Mouse (Mus musculus): ENCODE results near the gene Rcsd1.

GRCm38 (mm10) chr1:165693856-165694255 lies 15.7 kb downstream of the Rcsd1 start:
- TF ChIP-seq POLR2A (IDR thresholded peaks at IDR 0.05; ENCODE audit: insufficient read length, low read depth) (no peak), POLR2AphosphoS2 (IDR thresholded peaks at IDR 0.05; ENCODE audit: insufficient read length, low read depth) (no peak), TCF12 (IDR thresholded peaks at IDR 0.05; ENCODE audit: insufficient read depth, poor library complexity, severe bottlenecking) (no peak), MAX (IDR thresholded peaks at IDR 0.05; ENCODE audit: low read depth) (no peak), E2F4 (IDR thresholded peaks at IDR 0.05; ENCODE audit: insufficient read depth) (no peak), USF1 (IDR thresholded peaks at IDR 0.05; ENCODE audit: low read depth) (no peak), MYOD1 (IDR thresholded peaks at IDR 0.05; ENCODE audit: control insufficient read depth in 1 of 3, insufficient read length in 2 of 3, low read depth in 2 of 3) (no peak), SRF (IDR thresholded peaks at IDR 0.05; ENCODE audit: control insufficient read depth, insufficient read length, low read depth) (no peak)

All from myocyte (in vitro differentiated cells).